Mouse (Mus musculus) ES-E14 (cell line): Measurements from ENCODE around the gene Agbl3. TPM values are rescaled to one million over a fixed set of nuclear protein-coding genes. Genes with fewer than 3 reads are reported as not detected.

Source experiments
- DNase-seq: peaks from one replicate; pipeline ENCODE4 v3.0.0-alpha.2; 2013; ENCODE audit warnings: low read depth, low spot score
- H3K27ac ChIP-seq: 2 replicates; pipeline ENCODE4 v1.5.1; 2012; ENCODE audit warnings: low read depth, mild to moderate bottlenecking, low read length, moderate library complexity, mixed read lengths; ENCODE audit not compliant: poor library complexity, insufficient read depth, severe bottlenecking
- H3K36me3 ChIP-seq: 2 replicates; pipeline ENCODE4 v1.6.1; 2012; ENCODE audit warnings: mild to moderate bottlenecking, low read length, moderate library complexity, mixed read lengths; ENCODE audit not compliant: control insufficient read depth, poor library complexity, insufficient read depth, severe bottlenecking
- H3K4me1 ChIP-seq, 2 experiments: fragments of 150-350 bp in 1 of 2; sonication (generic) in 1 of 2; 2 replicates each; pipeline ENCODE4 v1.6.1; 2012; ENCODE audit warnings: low read length in 2 of 2, mild to moderate bottlenecking in 1 of 2, mixed read lengths in 1 of 2; ENCODE audit not compliant: control insufficient read depth in 2 of 2, insufficient read depth in 2 of 2, poor library complexity in 1 of 2
- H3K4me3 ChIP-seq, 2 experiments: fragments of 150-350 bp in 1 of 2; sonication (generic) in 1 of 2; 2 replicates each; pipeline ENCODE4 v1.5.1; 2012; ENCODE audit warnings: low read length in 2 of 2, low read depth in 1 of 2, mild to moderate bottlenecking in 1 of 2, mixed read lengths in 1 of 2; ENCODE audit not compliant: insufficient read depth in 1 of 2, poor library complexity in 1 of 2, severe bottlenecking in 1 of 2
- H3K9ac ChIP-seq: 2 replicates; pipeline ENCODE4 v1.6.1; 2012; ENCODE audit warnings: low read depth, mild to moderate bottlenecking, low read length, mixed read lengths; ENCODE audit not compliant: poor library complexity, insufficient read depth, severe bottlenecking
- H3K9me3 ChIP-seq: fragments of 150-350 bp; sonication (generic); 2 replicates; pipeline ENCODE4 v1.6.1; 2012; ENCODE audit warnings: low read depth, mild to moderate bottlenecking, low read length; ENCODE audit not compliant: control insufficient read depth, insufficient read depth
- CHD2 ChIP-seq: IDR thresholded peaks from 2 replicates; pipeline ENCODE4 v1.6.1; 2014; ENCODE audit warnings: mild to moderate bottlenecking, low read depth, low read length, inconsistent platforms
- HCFC1 ChIP-seq: IDR thresholded peaks from 2 replicates; pipeline ENCODE4 v1.6.1; 2012; ENCODE audit warnings: low read length, inconsistent platforms, borderline replicate concordance; ENCODE audit not compliant: insufficient read depth
- MAFK ChIP-seq: IDR thresholded peaks from 2 replicates; pipeline ENCODE4 v1.6.1; 2014; ENCODE audit warnings: mild to moderate bottlenecking, low read depth, low read length, inconsistent platforms; ENCODE audit not compliant: insufficient read depth
- ZC3H11A ChIP-seq: IDR thresholded peaks from 2 replicates; pipeline ENCODE4 v1.6.1; 2012; ENCODE audit warnings: low read depth, mild to moderate bottlenecking, inconsistent platforms, low read length, borderline replicate concordance
- ZNF384 ChIP-seq: IDR thresholded peaks from 2 replicates; pipeline ENCODE4 v1.6.1; 2012; ENCODE audit warnings: low read depth, low read length, inconsistent platforms
- in situ Hi-C, 2 experiments: fragments of 600-800 bp; cut with MboI; formaldehyde crosslinking; loops; one replicate each; pipeline ENCODE4 v1.15.1; 2025; ENCODE audit warnings: low sequenced_read_pairs in 2 of 2, inconsistent platforms in 1 of 2; ENCODE audit not compliant: unreplicated experiment in 2 of 2
- total RNA-seq: library from RNA; depleted of rRNA; stranded (reverse); fragments of 300-350 nt; gene quantifications from 2 replicates; pipeline ENCODE4 v1.2.3, GENCODE M21; 2012

Agbl3 gene
- total RNA-seq, 1 experiment, result 2.6 TPM

DNA sequence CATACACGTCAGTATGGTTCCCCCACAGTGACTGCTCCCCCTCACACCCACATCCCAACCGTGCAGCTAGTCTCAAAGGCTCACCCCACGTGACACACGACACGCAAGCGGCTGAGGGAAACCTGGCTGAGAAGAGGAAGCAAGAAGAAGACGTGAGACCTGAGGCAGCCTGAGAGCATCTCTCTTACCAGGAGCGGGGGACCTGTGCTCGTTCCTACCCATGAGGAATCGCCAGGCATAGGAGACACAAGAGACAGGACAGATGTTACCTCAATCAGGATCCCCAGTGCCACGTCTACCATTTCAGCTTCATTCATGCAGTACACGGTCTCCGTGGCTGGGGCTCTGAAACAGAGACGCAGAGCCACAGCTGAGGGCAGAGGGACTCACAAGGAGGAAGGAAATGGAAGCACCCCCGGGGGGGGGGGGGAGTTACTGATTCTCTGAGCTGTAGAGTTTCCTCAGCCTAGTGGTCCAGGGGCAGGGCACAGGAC, 95.1 kb downstream of the Agbl3 start:
- in situ Hi-C loops, result no loop called here
- DNase-seq, result no peak
- Histone ChIP-seq H3K27ac (no peak overlapping the region), H3K4me1 (peaks cover 0 to 13% of the 10 kb centered on the region in 2 experiments; a peak in 3 of 4 replicates), H3K36me3 (peaks cover 5% of the 10 kb centered on the region; the same call in 1 of the 2 replicates), H3K9me3 (no peaks in the 10 kb centered on the region), H3K4me3 (no peak overlapping the region), H3K9ac (no peak overlapping the region)
- TF ChIP-seq ZNF384, result no peak
- TF ChIP-seq ZC3H11A, result no peak
- TF ChIP-seq MAFK, result no peak
- TF ChIP-seq CHD2, result no peak

DNA sequence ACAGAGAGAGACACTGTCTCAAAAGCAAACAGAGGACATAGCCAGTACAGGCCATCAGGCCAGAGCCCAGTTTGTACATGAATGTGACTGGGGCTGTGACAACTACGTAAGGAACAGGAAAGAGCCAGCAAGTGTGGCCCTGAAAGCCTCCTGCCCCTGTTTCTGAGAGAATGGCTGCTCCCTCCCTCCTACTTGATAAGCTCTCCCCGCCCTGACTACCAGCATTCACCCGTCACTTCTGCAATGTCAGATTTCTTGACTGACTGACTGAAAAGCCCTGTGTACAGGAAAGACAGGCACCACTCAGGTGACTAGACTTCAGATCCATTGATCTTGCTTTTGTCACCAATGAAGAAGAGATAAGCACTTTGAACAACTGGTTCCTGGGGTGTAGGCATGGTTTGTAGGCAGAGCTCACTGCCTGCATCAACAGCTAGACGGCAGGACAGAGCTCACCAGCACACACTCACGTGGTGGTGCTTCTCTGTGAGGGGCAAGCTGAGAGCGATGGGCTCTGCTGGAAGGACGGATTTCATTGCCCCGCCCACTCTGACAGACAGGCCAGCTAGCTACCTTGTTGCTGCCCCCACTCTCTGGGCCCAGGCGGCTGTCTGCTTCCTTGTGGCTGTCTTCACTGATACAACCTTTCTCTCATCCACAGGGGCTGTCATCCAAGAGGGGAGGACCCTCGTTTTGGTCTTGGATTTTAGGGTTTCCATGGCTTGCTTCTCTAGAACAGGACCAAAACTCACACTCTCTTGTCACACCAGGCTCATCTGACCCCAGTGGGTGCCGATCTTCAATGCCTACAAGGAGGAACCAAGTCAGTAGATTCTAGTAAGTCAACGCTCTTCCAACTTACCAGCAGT, 96.0 kb downstream of the Agbl3 start:
- Histone ChIP-seq H3K4me3 (no peak overlapping the region), H3K9ac (no peak overlapping the region), H3K27ac (no peak overlapping the region), H3K9me3 (no peaks in the 10 kb centered on the region), H3K4me1 (peaks cover 0 to 13% of the 10 kb centered on the region in 2 experiments; a peak in 3 of 4 replicates), H3K36me3 (peaks cover 9% of the 10 kb centered on the region; the same call in 1 of the 2 replicates)
- no peak for DNase-seq
- TF ChIP-seq MAFK (no peak), HCFC1 (no peak), CHD2 (no peak), ZNF384 (no peak), ZC3H11A (no peak)
- in situ Hi-C loops, result no loop called here

DNA sequence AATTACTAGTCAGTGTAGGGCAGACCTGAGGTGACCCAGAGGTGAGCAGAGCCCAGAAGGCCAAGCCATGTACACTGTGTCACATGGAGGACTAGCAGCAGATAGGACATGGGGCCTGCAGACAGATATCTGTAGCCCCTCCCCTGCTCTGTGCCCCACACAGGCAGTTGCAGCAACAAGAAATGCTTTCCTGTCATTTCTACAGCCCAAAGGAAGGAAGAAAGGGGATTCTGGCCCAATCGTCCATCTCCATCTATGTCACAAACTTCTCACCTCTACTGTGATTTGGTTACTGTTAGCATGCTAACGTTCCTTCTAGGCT, 96.6 kb downstream of the Agbl3 start:
- no peak for DNase-seq
- TF ChIP-seq CHD2, result no peak
- no peak for TF ChIP-seq MAFK
- TF ChIP-seq HCFC1, result no peak
- TF ChIP-seq ZNF384, result no peak
- no peak for TF ChIP-seq ZC3H11A

DNA sequence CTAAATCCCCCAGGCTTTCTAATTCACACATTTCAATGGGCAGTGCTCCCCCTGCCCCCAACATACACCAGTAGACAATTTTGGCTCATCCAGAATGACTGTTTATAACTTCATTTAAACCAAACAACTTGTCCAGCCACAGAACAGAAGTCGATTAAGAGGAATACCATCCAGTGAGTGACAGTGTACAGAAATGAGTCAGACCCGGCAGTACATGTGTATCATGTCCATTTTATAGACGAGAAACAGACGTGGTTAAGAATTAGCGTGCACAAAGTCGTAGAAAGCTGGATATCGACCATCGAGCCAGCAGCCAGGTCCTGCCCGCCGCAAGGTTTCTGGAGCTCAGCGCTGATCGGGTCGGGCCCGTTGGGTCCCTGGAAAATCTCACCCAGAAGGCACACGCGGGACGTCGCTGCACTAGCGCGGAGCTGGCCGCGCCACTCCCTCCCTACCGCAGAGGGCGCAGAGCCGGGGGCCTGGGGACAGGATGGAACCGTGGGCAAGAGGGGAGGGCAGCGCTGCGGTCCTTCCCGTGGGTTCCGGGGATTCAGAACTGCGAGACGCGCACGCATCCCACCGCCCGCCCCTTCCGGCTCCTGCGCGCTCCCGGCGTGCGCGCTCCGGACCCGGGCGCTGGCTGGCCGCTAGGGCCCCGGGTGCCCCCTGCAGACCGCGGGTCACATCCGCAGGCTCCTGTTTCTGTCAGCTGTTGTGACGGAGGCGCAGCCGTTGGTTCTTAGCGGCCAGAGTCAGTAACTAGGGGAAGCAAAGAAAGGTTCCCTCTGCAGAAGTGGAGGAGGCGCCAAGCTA, 97.5 kb downstream of the Agbl3 start, which contains the start of gene Cyren:
Gene Cyren, minus strand, starts transcription at position 552 of the 813 bp plus-strand sequence.
- no peak for TF ChIP-seq CHD2
- no peak for TF ChIP-seq MAFK
- TF ChIP-seq ZC3H11A, result no peak
- no peak for TF ChIP-seq HCFC1
- no peak for TF ChIP-seq ZNF384
- peak within 1 kb of the TSS; percentile 95 for H3K9ac ChIP-seq

More for the DNA sequence above, 96.6 kb downstream of the Agbl3 start:
- Histone ChIP-seq H3K27ac (no peak overlapping the region), H3K36me3 (peaks cover 9% of the 10 kb centered on the region; the same call in 1 of the 2 replicates), H3K9me3 (no peaks in the 10 kb centered on the region), H3K4me3 (peak overlapping the region in 1 of 2 experiments; percentile 87; a peak in 1 of 4 replicates), H3K9ac (no peak overlapping the region), H3K4me1 (peaks cover 0 to 13% of the 10 kb centered on the region in 2 experiments; a peak in 3 of 4 replicates)
- in situ Hi-C loops, result no loop called here

More for the DNA sequence above, 97.5 kb downstream of the Agbl3 start, which contains the start of gene Cyren:
- Histone ChIP-seq H3K4me1 (peaks cover 0 to 13% of the 10 kb centered on the region in 2 experiments; a peak in 3 of 4 replicates), H3K9me3 (no peaks in the 10 kb centered on the region), H3K36me3 (peaks cover 12% of the 10 kb centered on the region; the same call in 1 of the 2 replicates), H3K27ac (peak within 1 kb of the TSS; percentile 54; the same call in 1 of the 2 replicates), H3K4me3 (peak within 1 kb of the TSS; percentile 87 to 90)
- in situ Hi-C loops, result no loop called here
- peak; percentile 75 for DNase-seq
